Mouse (Mus musculus) kidney, postnatal 10 days (tissue): Measurements from ENCODE around the gene Acot3.
"Not testable (repeated sequence)": the region's sequence is repeated elsewhere in the genome, so short reads cannot be mapped to it uniquely, and the experiment has no call there.

Experiments
- DNase-seq: peaks from one replicate; pipeline ENCODE4 v3.0.0; 2021; ENCODE audit warnings: mixed read lengths

The Acot3 gene

GRCm38 (mm10) chr12:84044045-84044444 is 7.9 kb upstream of the Acot3 start:
- peak; percentile 26 for DNase-seq

DNA sequence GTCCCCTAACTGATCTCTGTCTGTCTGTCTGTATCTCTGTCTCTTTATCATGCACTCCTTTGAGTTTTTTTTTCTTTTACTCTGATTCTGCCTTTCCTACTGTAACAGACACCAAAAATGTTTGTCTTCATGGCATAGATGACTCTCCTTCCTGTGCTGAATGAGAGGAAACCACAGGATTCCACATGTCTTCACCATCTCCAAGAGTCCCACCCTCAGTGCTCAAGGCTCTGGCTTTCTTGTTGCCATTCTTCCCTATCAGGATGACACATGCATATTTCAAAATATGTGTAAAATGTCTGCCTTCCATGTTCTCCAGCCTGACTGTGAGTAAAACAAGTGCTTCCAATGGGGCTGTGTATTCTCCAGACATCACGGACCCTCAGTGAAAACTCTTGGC is 5.0 kb upstream of the Acot3 start:
- DNase-seq, result no peak

- peak; percentile 30 for DNase-seq
Observed at GRCm38 (mm10) chr12:84050744-84051143, 1.2 kb upstream of the Acot3 start.

DNA sequence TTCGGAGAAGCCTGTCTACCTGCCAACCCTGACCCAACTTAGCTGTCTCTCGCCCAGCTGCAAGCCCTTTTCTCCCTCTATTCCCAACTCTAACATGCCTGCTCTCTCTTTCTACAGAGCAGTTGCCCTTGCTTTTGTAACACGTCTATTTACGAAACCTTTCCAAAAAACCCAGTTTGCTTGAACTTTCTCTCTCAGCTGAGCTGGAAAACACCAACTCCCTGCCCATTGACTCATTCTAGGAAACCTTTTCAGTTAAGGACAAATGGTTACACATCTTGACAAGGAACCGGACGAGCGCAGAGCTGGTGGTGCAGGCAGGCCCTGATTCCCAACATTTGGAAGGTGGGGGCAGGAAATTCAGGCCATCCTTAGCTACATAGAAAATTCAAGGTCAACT is 665 bp downstream of the Acot3 start:
- no peak for DNase-seq

GRCm38 (mm10) chr12:84053173-84053572 is 1.2 kb downstream of the Acot3 start:
- DNase-seq, result no peak

GRCm38 (mm10) chr12:84053679-84054391 is 1.9 kb downstream of the Acot3 start:
- peak; percentile 64 for DNase-seq

DNA sequence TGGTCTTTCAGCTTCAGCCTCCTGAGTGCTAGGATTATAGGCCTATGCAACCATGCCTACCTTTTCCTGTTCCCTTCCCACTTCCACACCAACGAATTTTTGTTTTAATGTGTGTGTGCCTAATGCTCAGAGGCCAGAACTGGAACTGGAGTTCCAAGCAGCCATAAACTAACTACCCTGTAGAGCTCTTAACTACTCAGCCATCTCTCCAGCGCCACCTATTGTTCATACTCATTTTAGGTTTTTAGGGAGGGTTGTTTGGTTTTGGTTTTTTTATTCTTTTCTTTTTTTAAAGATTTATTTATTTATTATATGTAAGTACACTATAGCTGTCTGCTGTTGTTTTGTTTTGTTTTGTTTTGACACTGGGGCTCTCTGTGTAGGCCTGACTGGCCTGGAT is 9.0 kb downstream of the Acot3 start:
- DNase-seq, result no peak

GRCm38 (mm10) chr12:84062336-84062735 is 10.4 kb downstream of the Acot3 start:
- DNase-seq, result no peak

GRCm38 (mm10) chr12:84063228-84063627 is 11.3 kb downstream of the Acot3 start:
- DNase-seq, result peak; percentile 52

DNA sequence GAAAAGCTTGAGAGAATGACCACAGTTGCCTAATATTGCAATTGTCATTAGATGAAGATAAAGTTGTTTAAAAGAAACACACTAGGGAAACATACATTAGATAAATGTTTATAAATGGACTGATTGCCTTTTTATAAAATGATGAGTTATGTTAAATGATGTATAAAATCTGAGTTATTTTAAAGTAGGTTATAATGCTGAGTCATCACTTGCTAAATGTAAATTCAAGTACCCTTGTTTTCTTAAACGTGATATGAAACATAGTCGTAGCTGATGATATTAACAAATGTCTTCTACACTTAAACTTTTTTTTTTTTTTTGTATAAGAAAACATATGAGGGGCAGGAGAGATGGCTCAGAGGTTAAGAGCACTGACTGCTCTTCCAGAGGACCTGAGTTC is 11.9 kb downstream of the Acot3 start:
- DNase-seq, result no peak

DNA sequence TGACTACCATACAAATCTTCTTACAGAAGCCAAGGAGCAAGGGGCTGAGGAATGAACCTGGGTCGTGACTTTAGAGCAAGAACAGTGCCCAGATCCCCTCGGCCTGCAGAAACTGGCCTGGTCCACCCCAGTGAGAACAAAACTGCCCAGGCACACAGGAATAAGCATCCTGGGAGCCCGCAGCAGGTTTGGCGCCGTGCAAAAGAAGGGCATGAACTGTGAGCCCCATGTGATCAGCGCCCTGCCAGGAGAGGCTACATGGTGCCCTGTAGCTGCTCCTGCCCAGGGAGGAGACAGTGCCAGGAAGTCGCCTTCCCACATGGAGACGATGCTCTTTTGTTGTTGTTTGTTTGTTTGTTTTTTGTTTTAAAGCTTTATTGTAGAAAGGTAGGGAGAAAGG is 12.7 kb downstream of the Acot3 start:
- DNase-seq, result no peak

DNA sequence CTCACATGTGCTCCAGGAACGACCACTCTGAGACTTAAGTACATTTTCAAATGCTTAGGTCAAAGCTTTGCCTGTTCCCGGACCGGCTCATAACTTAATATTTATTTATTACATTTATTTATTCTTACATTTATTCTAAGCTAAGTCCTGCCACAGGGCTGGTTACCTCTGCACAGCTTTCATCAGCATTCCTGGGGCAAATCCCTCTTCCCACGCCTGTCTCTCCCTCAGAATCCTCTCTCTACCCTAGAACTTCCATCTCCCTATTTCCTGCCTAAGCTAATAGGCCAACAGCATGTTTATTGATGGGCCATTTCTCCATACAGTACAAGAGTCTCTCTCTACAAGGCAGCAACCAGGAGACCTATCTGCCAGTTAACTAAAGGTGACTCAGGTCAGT is 15.8 kb downstream of the Acot3 start:
- no peak for DNase-seq

DNA sequence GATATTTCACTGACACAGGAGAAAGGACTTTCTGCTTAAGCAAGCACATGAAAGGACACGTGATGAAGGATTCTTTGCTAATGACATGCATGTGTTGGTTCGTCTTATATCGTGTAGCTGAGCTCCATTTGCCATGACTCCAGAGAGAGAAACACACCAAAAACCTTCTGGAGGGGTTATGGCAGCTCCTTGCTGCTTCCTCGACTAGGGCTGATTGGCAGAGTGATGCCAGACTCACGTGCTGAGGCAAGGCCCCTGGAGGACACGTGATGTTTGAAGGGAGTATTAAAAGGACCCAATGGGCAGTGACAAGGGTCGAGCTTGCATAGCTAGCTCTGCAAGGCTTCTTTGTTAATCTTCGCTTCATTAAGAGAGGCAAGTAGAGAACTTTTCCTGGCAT is 16.4 kb downstream of the Acot3 start:
- no peak for DNase-seq

DNA sequence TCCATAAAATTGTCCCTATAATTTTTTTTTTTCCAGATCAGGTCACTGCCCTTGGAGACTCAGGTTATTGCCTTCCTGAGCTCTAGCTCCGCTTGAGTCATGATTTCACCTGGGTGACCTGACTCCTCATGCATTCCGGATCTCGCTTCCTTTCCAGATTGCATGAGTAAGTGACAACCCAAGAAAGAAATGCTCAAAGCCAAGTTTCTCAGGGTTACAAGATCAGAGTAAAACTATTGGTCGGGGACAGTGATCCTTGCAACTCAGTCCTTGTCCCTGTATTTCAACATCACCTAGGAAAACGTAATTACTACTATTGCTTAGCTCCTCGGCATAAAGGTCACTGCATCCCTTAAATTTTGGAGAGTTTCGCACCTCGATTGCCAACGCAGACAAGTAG is 17.0 kb downstream of the Acot3 start, which contains the start of gene Acot5:
Gene Acot5 (plus strand): TSS at position 340 of the 400 bp plus-strand sequence.
- DNase-seq, result no peak

GRCm38 (mm10) chr12:84069582-84069981 is 17.6 kb downstream of the Acot3 start:
- DNase-seq, result peak; percentile 54

- DNase-seq, result no peak
Observed at GRCm38 (mm10) chr12:84071696-84072095, 19.8 kb downstream of the Acot3 start.

- DNase-seq, result no peak
Observed at GRCm38 (mm10) chr12:84077371-84077990, 25.5 kb downstream of the Acot3 start.

DNA sequence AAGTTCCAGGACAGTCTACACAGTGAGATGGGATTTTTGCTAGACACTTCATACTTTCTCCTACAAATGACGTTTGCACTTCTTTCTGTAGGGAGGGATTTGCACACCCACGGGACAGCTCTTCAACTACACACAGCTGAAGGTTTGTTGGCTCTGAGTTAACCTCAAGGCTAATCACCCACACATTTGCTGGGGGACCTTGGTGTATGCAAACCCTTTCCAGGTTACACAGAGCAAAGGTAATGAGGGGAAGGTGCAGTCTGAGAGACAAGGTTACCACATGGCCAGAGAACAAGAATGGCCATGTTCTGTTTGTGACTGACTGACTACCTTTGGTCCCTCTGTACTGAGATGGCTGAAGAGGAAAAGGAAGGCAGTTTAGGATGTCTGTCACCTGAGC is 31.9 kb downstream of the Acot3 start:
- DNase-seq, result no peak

DNA sequence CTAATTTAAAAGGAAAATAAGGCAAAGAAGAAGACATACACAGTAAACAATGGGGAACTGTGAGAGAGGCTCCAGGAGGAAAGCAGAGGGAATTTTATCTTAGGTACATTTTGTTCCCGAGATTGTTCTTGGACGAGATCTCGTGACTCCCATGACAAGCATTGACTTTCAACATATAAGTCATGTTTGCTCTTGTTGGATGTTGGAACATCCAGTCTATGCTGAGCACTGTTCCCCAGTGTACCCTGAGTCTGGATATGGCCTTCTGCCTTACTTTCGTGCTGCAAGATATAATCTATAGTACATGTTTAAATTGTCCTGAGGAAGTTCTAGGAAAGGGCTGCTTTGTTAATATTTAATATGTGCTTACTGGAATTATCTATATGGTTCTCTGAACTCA is 32.6 kb downstream of the Acot3 start:
- DNase-seq, result no peak

- DNase-seq, result not testable (repeated sequence)
Observed at GRCm38 (mm10) chr12:84094666-84095065, 42.7 kb downstream of the Acot3 start.

GRCm38 (mm10) chr12:84099605-84100004 is 47.7 kb downstream of the Acot3 start:
- no peak for DNase-seq

- no peak for DNase-seq
Observed at GRCm38 (mm10) chr12:84100071-84100470, 48.1 kb downstream of the Acot3 start.

- peak; percentile 59 for DNase-seq
Observed at GRCm38 (mm10) chr12:84100604-84101492, 48.9 kb downstream of the Acot3 start, which contains the start of gene Acot6. TSS of gene Acot6 (plus strand) at chr12:84100654.

DNA sequence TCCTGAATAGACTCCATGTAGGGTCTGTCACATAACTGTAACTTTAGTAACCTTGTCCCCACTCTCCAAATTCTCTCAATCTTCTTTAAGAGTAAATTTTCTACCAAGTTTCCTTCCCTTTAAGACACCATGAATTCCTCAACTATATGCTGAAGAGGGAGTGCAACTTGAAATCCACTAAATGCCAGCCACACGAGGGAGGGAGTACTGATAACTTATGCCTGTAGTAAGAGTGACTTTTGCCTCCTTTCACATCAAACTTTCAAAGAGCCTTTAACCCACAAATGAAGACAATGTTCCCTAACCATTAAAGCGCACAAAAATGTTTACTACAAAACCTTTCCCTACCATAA is 49.5 kb downstream of the Acot3 start:
- no peak for DNase-seq
